Mouse (Mus musculus): ENCODE data around the gene Tacc2. TPM values are rescaled to one million over a fixed set of nuclear protein-coding genes. Genes with fewer than 3 reads are reported as not detected.

The Tacc2 gene
- polyA plus RNA-seq, 1 experiment = 28.9 TPM

- WGBS = 73% methylated on average over 4 of the region's 4 CpGs
- DNase-seq (ENCODE audit: low read depth, low spot score) = no peak
Observed at GRCm38 (mm10) chr7:130787537-130787936, 210.3 kb downstream of the Tacc2 start.

- WGBS = 82% methylated on average over 3 of the region's 3 CpGs
- no peak for DNase-seq (ENCODE audit: low read depth, low spot score)
Observed at GRCm38 (mm10) chr7:130788950-130789349, 211.7 kb downstream of the Tacc2 start.

GRCm38 (mm10) chr7:130789456-130789855 lies 212.2 kb downstream of the Tacc2 start:
- DNase-seq (ENCODE audit: low read depth, low spot score) = no peak
- WGBS = 86% methylated on average over 7 of the region's 7 CpGs

GRCm38 (mm10) chr7:130793671-130794070 lies 216.4 kb downstream of the Tacc2 start:
- no peak for DNase-seq (ENCODE audit: low read depth, low spot score)
- 75% methylated on average over 9 of the region's 9 CpGs for WGBS

- 68% methylated on average over 8 of the region's 8 CpGs for WGBS
- no peak for DNase-seq (ENCODE audit: low read depth, low spot score)
Observed at GRCm38 (mm10) chr7:130796786-130797185, 219.5 kb downstream of the Tacc2 start.

- 89% methylated on average over 6 of the region's 6 CpGs for WGBS
- DNase-seq (ENCODE audit: low read depth, low spot score) = no peak
Observed at GRCm38 (mm10) chr7:130797524-130797923, 220.3 kb downstream of the Tacc2 start.

GRCm38 (mm10) chr7:130799418-130799817 lies 222.2 kb downstream of the Tacc2 start:
- no peak for DNase-seq (ENCODE audit: low read depth, low spot score)
- 63% methylated on average over 10 of the region's 10 CpGs for WGBS

GRCm38 (mm10) chr7:130800681-130801080 lies 223.4 kb downstream of the Tacc2 start:
- 39% methylated on average over 4 of the region's 4 CpGs for WGBS
- no peak for DNase-seq (ENCODE audit: low read depth, low spot score)

- WGBS = 86% methylated on average over 4 of the region's 4 CpGs
- DNase-seq (ENCODE audit: low read depth, low spot score) = no peak
Observed at GRCm38 (mm10) chr7:130801811-130802210, 224.6 kb downstream of the Tacc2 start.

- 89% methylated on average over 8 of the region's 8 CpGs for WGBS
- DNase-seq (ENCODE audit: low read depth, low spot score) = no peak
Observed at GRCm38 (mm10) chr7:130803251-130803825, 226.1 kb downstream of the Tacc2 start.

GRCm38 (mm10) chr7:130804991-130805390 lies 227.8 kb downstream of the Tacc2 start:
- WGBS = 64% methylated on average over 5 of the region's 5 CpGs
- no peak for DNase-seq (ENCODE audit: low read depth, low spot score)

GRCm38 (mm10) chr7:130807749-130808148 lies 230.5 kb downstream of the Tacc2 start:
- peak; percentile 19 for DNase-seq (ENCODE audit: low read depth, low spot score)
- WGBS = 14% methylated on average over 8 of the region's 8 CpGs

- DNase-seq (ENCODE audit: low read depth, low spot score) = no peak
- WGBS = 10% methylated on average over 6 of the region's 6 CpGs
Observed at GRCm38 (mm10) chr7:130808694-130809093, 231.5 kb downstream of the Tacc2 start.

- 91% methylated on average over 4 of the region's 4 CpGs for WGBS
- no peak for DNase-seq (ENCODE audit: low read depth, low spot score)
Observed at GRCm38 (mm10) chr7:130810238-130810637, 233.0 kb downstream of the Tacc2 start.

GRCm38 (mm10) chr7:130812407-130812806 lies 235.2 kb downstream of the Tacc2 start:
- no peak for DNase-seq (ENCODE audit: low read depth, low spot score)
- 40% methylated on average over 16 of the region's 16 CpGs for WGBS

Other genes with a start within 250 kb of the Tacc2 start
- gene Ate1, start 57.1 kb upstream of the Tacc2 start, polyA plus RNA-seq (2012; rRNA removed) = 3.8 and 6.4 TPM in 2 replicates
- 31.3 and 35.8 TPM in 2 replicates for gene Nsmce4a, start 4.3 kb upstream of the Tacc2 start, polyA plus RNA-seq (2012; rRNA removed)
- gene Btbd16, start 196.6 kb downstream of the Tacc2 start, polyA plus RNA-seq (2012; rRNA removed) = 0.02 and 0.03 TPM in 2 replicates